Mouse (Mus musculus): ENCODE results near the gene Hsd11b1. TPM values are rescaled to one million over a fixed set of nuclear protein-coding genes. Genes with fewer than 3 reads are reported as not detected.

Hsd11b1 gene
- 58.7 TPM for total RNA-seq (2023)

DNA sequence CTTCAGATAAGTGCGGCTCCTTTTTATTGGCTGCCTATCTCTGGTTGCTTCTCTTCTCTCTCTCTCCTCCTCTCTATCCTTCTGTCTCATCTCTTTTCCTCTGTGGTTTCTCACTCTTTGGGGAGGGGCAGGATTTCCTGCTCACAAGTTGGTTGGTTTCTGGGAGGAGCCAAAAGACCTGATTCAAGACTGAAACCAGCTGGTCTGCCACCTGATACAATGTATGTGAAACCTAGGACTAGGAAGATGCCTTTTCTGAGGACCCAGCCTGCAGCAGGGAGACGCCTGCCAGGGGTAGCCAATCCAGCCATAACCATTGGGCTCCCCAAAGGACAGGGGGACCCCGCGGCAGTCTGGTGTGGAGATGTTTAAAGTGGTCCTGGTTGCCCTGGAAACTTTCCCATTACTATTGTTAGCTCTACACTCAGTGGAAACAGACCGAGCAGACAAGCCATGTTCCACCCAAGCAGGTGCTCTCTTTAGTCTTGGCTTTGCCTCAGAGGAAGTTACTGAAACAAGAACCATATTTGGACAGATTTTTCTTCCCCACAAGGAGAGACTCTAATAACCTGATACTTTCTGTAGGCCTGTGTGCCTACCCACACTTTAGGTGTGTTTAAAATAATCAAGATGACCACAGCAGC, at the start of gene Hsd11b1:
TSS of gene Hsd11b1 (minus strand) at position 121 of the 644 bp plus-strand sequence.

DNA sequence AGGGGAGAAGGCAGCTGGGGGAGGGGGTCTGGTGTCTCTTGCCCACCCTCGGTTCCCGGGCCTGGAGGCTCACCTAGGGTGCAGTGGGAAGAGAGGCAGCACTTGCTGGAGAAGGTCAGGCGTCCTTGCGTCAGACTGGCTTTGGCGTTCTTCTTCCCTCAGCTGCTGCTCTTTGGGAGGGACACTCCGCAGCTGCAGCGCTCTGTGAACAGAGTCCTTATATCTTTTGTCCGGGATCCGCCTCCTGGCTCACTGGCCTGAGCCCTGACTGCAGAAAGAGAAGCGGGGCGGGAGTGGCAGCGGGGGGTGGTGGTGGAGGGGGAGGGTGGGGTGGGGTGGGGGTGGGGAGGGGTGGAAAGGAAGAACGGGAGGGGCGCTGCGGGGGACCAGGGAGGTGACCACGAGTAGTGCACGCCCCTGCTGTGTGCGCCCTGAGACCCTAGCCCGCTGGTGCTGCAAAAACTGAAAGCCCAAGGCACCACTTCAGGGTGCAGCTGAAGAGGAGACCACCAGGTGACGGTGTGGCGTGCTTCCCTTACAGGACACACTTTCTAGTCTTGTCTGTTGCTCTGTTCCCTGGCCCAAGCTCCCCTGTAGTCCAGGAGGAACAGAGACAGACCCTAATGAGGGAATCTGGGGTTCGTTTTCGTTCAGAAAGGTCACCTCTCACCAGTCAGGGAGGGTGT, 9.2 kb upstream of the Hsd11b1 start, which contains the start of gene G0s2:
TSS of gene G0s2 (minus strand) at position 302 of the 686 bp plus-strand sequence.

DNA sequence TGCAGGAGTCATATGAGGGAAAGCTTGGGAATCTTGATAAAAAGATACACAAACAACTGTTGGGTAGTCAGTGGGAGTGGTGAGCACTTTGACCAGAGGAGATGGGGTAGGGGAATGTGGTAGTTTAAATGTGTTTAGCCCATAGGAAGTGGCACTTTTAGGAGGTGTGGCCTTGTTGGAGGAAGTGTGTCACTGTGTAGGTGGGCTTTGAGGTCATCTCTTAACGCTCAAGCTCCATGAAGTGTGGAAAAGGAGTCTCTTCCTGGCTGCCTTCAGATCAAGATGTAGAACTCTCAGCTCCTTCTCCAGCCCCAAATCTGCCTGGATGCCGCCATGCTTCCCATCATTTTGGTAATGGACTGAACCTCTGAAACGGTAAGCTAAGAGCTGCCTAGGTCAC, 56.4 kb downstream of the Hsd11b1 start, which contains the start of gene Lamb3:
TSS of gene Lamb3 (plus strand) at position 197 of the 400 bp plus-strand sequence.

DNA sequence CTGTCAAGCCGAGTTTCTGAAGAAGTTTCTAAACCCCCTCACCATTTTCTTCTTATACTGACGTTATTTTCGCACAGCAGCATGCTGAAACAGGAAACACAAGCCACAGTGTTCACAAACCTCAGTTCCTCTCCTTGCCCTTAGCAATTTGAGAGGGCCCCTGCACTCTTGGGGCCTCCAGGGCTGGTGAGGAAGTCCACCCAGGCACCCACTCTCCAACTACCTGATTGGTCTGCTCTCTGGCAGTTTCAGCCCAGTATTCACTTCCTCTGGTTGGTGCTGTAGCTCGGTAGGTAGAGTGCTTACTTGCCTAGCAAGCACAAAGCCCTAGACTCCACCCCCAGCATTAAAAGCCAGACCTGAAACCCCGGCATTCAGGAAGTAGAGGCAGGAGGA, 62.5 kb downstream of the Hsd11b1 start, which contains the start of gene Traf3ip3:
TSS of gene Traf3ip3 (minus strand) at position 321 of the 396 bp plus-strand sequence.

Other genes with a start within 250 kb of the Hsd11b1 start
- 0.52 TPM for gene Syt14, start 228.3 kb downstream of the Hsd11b1 start, total RNA-seq (2023)
- gene Diexf, start 133.8 kb downstream of the Hsd11b1 start, total RNA-seq (2023), result 70.0 TPM
- gene Irf6, start 111.0 kb downstream of the Hsd11b1 start, total RNA-seq (2023), result 9.8 TPM
- 4.0 TPM for gene A130010J15Rik, start 96.0 kb downstream of the Hsd11b1 start, total RNA-seq (2023)
- 488 TPM for gene Traf3ip3, start 62.4 kb downstream of the Hsd11b1 start, total RNA-seq (2023)
- gene Lamb3, start 56.4 kb downstream of the Hsd11b1 start, total RNA-seq (2023), result 20.6 TPM
- gene G0s2, start 9.1 kb upstream of the Hsd11b1 start, total RNA-seq (2023), result 1.7 TPM
- gene Camk1g, start 106.2 kb upstream of the Hsd11b1 start, total RNA-seq (2023), result not detected